Mouse (Mus musculus) layer of hippocampus, adult 2 months (tissue): ENCODE data around the gene AU022252. TPM values are rescaled to one million over a fixed set of nuclear protein-coding genes. Genes with fewer than 3 reads are reported as not detected.

Experiments
- DNase-seq, 2 experiments: peaks; one replicate each; pipeline ENCODE4 v3.0.0; 2022; ENCODE audit warnings: low spot score in 2 of 2
- H3K27ac ChIP-seq: fragments of 200-600 bp; 2 replicates; pipeline ENCODE4 v1.8.1; 2022
- H3K4me3 ChIP-seq: fragments of 200-600 bp; 2 replicates; pipeline ENCODE4 v1.8.1; 2022; ENCODE audit warnings: mild to moderate bottlenecking
- CTCF ChIP-seq: fragments of 200-600 bp; conservative IDR thresholded peaks from 2 replicates; pipeline ENCODE4 v1.8.1; 2022; ENCODE audit warnings: antibody characterized with exemption, mild to moderate bottlenecking, moderate library complexity
- total RNA-seq, 2 experiments: library from RNA; stranded (reverse); gene quantifications; 2 replicates each; pipeline ENCODE4 v1.2.3; 2021

AU022252 gene
- total RNA-seq, 2 experiments from 2014 or later = 30.5 to 31.9 TPM

DNA sequence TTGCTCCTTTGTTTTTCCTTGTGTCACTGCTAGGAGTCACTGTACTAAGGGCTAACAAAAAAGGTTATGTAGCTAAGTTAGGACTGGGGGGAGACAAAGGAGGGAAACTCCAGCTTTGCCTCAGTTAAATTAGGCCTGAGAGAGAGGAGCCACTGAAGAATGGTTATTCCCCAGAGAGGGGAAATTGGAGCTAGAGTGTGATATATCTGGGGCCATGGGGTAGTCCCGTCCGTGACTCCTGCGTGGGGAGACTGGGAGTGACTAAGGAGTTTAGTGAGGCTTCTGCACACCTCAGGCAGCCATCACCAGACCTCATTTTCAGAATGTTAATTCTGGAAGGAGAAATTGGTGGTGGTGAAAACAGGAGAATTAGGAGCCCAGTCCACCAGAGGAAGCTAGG, 1.8 kb upstream of the AU022252 start:
- Histone ChIP-seq H3K4me3 (peak overlapping the region; percentile 77), H3K27ac (no peak overlapping the region)
- no peak for DNase-seq
- no peak for TF ChIP-seq CTCF

DNA sequence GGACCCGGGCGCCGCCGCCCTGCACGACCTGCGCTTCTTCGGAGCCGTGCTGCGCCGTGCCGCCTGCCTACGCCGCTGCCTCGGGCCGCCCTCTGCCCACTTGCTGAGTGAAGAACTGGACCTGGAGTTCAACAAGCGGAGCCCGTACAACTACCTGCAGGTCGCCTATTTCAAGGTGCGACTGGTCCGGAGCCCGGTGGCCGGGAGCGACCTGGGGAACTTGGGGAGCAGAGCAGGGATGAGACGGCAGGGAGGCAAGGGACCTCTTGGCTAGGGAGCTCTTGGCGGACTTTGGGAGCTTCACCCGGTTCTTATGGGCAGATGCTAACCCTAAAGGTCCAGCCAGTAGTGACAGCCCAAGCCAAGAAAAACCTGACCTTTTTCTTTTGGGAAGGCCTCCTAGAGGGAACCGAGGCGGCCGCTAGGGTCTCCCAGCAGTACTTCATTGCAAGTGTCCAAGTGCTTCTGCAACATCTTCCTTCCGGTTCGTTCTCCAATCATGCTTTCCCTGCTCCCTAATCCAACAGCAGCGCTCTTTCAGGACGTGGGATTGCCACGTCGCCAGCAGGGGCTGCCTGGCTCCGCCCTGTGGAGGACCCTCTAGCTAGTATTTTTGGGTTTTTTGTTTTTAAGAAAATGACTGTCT, 867 bp upstream of the AU022252 start:
- peak overlapping the region; percentile 86 for H3K27ac ChIP-seq
- H3K4me3 ChIP-seq = peak overlapping the region; percentile 77
- peak; percentile 37 to 47 for DNase-seq
- peak; percentile 68 for TF ChIP-seq CTCF

DNA sequence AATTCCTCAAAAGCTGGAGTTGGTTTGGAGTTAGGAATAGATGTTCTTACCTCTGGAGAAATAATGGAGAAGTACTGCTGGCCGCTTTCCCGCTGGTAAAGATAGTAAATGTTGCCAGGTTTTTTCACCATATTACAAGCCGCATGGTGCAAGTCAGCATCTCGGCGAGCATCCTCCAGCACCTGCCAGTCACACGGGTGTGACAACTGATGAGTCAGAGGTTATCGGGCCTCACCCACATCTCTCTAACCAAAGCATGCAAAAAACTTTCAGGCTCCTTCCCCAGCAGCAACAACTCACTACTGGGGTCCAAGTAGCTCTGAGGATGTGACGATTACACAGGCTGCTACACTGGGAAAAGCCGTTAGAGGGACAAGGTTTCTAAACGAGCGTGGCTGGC, 5.8 kb downstream of the AU022252 start:
- H3K27ac ChIP-seq = no peak overlapping the region
- no peak overlapping the region for H3K4me3 ChIP-seq
- no peak for DNase-seq
- no peak for TF ChIP-seq CTCF

DNA sequence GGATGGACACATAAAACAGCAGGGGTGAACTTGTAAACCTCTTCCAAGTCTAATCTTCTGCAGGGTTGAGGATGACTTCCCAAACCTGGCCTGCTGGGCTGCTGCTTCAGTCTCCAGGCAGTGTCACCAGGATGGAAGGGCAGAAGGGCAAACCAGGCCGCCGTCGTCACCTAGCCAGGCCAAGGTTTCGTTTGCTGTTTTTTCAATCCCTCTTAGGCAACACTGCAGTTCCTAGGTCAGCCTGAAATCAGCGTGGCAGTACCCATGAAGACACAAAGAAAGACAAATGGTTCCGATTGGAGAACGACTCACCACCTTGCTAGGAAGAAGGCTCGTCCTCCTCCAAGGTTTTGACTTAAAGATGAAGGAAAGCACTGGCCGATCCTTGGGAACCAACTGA, 6.8 kb downstream of the AU022252 start:
- no peak for TF ChIP-seq CTCF
- H3K27ac ChIP-seq = no peak overlapping the region
- no peak overlapping the region for H3K4me3 ChIP-seq
- no peak for DNase-seq

DNA sequence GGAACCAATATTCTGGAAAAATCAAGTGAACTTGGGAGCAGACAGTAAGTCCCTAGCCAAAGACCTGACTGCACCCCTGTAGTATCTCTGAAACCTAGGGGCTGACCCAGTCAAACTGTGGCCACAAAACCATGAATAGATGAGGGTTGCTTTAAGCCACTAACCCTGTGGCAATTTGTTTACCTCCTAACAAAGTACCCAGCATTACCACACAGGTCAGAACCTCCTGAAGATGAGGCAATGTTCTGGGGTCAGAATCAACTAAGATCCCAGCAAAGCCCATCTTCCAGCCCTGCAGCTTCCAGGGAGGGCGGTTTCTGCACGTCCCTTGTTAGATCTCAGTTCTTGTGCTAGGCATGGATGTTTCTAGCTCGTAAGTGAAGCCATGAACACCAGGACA, 8.0 kb downstream of the AU022252 start:
- Histone ChIP-seq H3K4me3 (no peak overlapping the region), H3K27ac (no peak overlapping the region)
- DNase-seq = no peak
- TF ChIP-seq CTCF = no peak

DNA sequence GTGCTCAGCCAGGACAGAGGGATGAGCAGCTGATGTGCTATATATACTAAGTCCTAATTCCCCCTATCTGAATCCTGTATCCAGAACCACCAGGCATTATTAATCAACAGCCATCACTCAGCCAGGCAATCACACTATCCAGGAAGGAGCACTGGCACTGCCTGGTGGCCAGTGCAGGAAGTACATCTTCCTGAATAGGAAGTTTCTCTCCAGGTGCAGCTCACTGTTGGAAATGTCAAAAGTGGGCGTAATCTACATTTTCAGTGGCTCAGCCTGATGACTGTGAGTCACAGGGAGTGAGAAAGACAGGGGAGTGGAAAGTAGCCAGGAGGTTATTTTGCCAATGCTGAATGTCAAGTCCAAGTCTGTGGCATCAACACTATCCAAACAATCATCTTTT, 8.8 kb downstream of the AU022252 start:
- peak; percentile 46 to 58 for DNase-seq
- Histone ChIP-seq H3K27ac (no peak overlapping the region), H3K4me3 (no peak overlapping the region)
- TF ChIP-seq CTCF = peak; percentile 90

DNA sequence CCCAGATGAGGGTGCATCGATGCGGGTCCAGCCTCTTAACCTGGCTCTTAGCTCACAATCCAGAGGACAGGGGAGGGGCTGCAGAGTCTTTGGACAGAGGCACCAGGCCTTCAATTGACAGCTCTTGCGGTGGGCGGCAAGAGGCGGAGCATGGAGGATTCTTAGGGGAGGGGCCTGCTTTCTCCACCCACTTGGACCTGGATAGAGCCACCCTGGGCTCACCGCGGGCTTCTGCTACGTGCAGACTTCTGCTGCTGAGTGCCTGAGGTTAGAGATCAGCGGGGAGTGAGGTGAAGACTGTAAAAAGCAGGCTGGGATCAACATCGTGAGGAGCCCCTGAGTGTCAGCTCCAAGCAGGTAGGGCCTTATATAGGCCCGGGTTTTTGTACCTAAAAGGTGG, 14.3 kb downstream of the AU022252 start, which contains the start of gene Tmem269:
TSS of gene Tmem269 (minus strand) at position 49 of the 400 bp plus-strand sequence.
- no peak within 1 kb of the TSS for H3K27ac ChIP-seq
- DNase-seq = no peak
- no peak within 1 kb of the TSS for H3K4me3 ChIP-seq
- TF ChIP-seq CTCF = no peak

DNA sequence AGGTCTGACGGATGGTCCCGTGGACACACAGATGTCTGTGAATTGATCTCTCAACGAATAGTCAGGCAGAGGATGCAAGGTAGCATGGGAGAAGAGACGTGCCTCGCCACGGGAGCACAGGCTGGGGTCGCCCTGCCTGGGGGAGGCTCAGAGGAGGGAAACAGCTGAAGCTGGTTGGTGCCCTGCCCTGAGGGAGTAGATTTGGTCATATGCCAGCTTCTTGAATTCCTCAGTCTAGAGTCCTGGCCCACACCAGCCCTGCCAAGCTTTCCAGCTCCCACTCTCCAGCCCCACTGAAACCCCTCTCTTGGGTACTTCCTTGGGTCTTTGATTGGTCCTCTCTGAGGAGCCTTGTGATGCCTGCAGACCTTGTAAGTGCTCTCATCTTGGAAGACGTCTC, 15.8 kb downstream of the AU022252 start:
- TF ChIP-seq CTCF = no peak
- Histone ChIP-seq H3K4me3 (no peak overlapping the region), H3K27ac (no peak overlapping the region)
- DNase-seq = no peak

DNA sequence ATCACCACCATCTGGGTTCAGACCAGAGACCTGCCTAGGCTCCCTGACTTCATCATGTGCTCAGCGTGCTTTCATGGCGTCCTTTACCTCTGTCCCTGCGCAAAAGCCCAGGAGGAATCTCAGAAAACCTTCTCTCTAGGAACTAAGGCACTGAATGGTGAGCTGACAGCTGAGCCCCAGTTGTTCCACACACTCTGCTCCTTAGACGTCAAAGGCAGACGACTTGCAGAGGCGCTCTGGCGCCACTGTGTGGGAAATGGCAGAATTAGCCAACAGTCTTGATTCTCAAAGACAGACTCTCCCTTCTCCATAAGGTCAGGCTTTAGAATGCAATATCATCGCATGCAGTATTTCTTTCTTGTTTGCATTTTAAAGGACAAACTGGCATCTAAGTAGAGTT, 27.8 kb downstream of the AU022252 start:
- H3K27ac ChIP-seq = no peak overlapping the region
- no peak overlapping the region; the same call in 1 of the 2 replicates for H3K4me3 ChIP-seq
- TF ChIP-seq CTCF = peak; percentile 91
- peak; percentile 28 to 48 for DNase-seq

DNA sequence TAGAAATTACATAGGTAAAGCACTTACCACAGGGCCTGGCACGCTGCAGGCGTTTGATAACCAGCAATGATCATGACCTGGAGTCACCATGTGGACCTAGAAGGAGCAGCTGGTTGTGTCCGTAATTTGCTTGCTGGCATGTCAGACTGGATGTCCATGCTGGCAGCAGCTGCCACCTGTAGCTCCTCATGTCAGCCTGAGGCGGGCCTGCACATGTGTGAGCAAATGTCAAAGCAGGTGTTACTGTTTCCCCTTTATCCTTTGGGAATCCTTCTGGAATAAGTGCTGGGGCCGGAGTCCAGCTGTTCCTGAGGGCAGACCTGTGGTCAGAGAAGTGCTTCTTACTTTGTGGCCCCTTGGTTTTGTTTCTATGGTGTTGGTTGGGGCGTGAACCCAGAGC, 34.4 kb downstream of the AU022252 start:
- no peak overlapping the region for H3K4me3 ChIP-seq
- TF ChIP-seq CTCF = no peak
- DNase-seq = no peak
- no peak overlapping the region for H3K27ac ChIP-seq

DNA sequence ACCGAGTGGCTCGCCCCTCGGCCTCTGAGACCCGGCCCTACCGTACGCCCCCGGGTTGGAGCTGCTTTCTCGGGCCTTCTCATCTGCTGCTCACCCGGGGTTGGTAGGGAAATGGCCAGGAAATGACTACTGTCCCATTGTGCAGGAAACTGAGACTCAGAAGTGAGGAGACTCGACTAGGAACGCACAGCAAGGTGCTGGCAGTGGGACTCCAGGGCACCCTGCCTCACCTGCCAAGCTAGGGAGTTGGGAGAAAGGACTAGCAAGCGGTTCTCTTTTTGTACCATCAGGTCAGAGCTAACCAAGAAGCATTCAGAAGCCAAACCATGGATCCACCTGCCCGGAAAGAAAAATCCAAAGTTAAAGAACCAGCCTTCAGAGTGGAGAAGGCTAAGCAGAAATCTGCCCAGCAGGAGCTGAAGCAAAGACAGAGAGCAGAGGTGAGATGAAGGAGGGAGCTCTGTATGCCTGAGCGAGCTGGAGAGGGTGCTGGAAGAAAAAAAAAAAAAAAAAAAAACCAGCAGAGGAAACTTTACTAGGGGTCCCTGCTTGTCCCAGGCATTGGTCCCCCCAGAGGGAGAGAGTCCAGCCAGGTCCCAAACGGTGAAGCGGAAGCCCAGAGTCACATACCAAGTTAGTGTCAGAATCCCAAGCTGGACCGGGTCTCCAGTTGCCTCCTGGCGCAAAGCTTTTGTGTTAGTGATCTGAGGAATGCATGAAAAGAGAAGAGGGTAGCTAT, 36.8 kb downstream of the AU022252 start:
- Histone ChIP-seq H3K27ac (peak overlapping the region; percentile 68; the same call in 1 of the 2 replicates), H3K4me3 (peak overlapping the region; percentile 84)
- DNase-seq = no peak
- TF ChIP-seq CTCF = no peak

DNA sequence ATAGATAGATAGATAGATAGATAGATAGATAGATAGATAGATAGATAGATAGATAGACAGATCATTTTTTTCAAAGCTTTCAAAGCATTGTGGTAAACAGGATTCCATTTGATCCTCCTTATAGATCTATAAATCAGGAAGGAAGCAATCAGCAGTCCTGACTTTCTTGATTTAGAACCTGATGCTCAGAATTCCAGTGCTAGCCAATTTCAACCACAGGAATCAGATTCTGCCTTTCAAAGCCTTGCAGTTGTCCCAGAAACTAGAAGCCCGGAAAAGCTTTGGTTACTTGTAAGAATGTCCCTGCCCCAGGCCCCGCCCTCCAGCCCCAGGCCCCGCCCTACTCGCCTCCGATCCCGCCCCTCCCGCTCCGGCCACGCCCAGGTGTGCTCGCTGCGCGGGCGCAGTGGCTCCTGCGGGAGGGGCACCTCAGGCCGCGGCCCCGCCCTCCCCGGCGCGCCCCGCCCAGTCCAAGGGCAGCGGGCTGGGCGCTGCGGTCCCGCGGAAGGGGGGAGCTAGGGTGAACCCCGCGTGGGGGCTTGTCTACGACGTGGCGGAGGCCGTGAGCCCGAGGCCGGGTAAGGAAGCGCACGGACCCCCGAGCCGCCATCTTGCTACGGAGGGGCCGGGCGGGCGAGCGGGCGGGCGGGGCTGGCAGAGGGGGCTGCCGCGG, 37.5 kb downstream of the AU022252 start, which contains the start of gene Svbp:
TSS of gene Svbp (plus strand) at position 398 of the 673 bp plus-strand sequence.
- H3K27ac ChIP-seq = peak within 1 kb of the TSS; percentile 68; the same call in 1 of the 2 replicates

DNA sequence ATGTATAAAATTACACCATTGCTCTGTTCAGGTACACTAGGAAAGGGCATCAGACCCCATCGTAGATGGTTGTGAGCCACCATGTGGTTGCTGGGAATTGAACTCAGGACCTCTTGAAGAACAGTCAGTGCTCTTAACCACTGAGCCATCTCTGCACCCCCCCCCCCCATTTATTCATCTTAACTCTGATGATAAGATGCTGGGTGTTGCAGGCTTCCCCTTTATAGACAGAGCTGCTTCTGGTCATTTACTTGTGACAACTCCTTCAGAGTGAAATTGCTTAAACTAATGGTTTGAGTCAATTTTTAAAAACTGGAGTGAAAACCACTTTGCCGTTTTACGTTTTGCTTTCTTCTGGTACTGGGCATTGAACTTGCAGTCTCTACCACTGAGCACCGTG, 39.8 kb downstream of the AU022252 start:
- TF ChIP-seq CTCF = no peak
- no peak for DNase-seq
- Histone ChIP-seq H3K4me3 (no peak overlapping the region), H3K27ac (no peak overlapping the region)

More for the DNA sequence above, 37.5 kb downstream of the AU022252 start, which contains the start of gene Svbp:
- H3K4me3 ChIP-seq = peak within 1 kb of the TSS; percentile 84
- no peak for TF ChIP-seq CTCF
- DNase-seq = peak; percentile 84 to 87
